Mouse (Mus musculus) heart, postnatal 0 days (tissue): ENCODE data around the gene Lpar3. TPM values are rescaled to one million over a fixed set of nuclear protein-coding genes. Genes with fewer than 3 reads are reported as not detected.
A peak's percentile ranks its signal among the peaks of the same experiment; 100 is the strongest.

Source experiments
- ATAC-seq: fragments of 200-750 bp; cut with Nextera tagmentation; 2 replicates; pipeline ENCODE4 v1.8.0; 2017; ENCODE audit warnings: low read depth, moderate number of reproducible peaks, moderate library complexity; ENCODE audit not compliant: insufficient read depth
- DNase-seq: peaks from one replicate; pipeline ENCODE4 v3.0.0-alpha.2; 2016; ENCODE audit warnings: low spot score
- H3K27ac ChIP-seq: fragments of 300-500 bp; sonication (generic); 2 replicates; pipeline ENCODE4 v1.5.1; 2014; ENCODE audit warnings: low read depth, mild to moderate bottlenecking
- H3K27me3 ChIP-seq: fragments of 300-500 bp; sonication (generic); 2 replicates; pipeline ENCODE4 v1.6.1; 2014; ENCODE audit warnings: low read length, mixed read lengths; ENCODE audit not compliant: control insufficient read depth, insufficient read depth
- H3K36me3 ChIP-seq: fragments of 300-500 bp; sonication (generic); replicated peaks from 2 replicates; pipeline ENCODE4 v1.6.1; 2014; ENCODE audit warnings: low read length, mixed read lengths; ENCODE audit not compliant: control insufficient read depth, insufficient read depth
- H3K4me1 ChIP-seq: fragments of 300-500 bp; sonication (generic); 2 replicates; pipeline ENCODE4 v1.6.1; 2014; ENCODE audit warnings: antibody characterized with exemption; ENCODE audit not compliant: control insufficient read depth, insufficient read depth
- H3K4me2 ChIP-seq: fragments of 300-500 bp; sonication (generic); 2 replicates; pipeline ENCODE4 v1.6.1; 2014; ENCODE audit warnings: low read depth, mild to moderate bottlenecking, low read length, moderate library complexity
- H3K4me3 ChIP-seq: fragments of 300-500 bp; sonication (generic); 2 replicates; pipeline ENCODE4 v1.5.1; 2014; ENCODE audit warnings: low read depth, low read length
- H3K9ac ChIP-seq: fragments of 300-500 bp; sonication (generic); replicated peaks from 2 replicates; pipeline ENCODE4 v1.6.1; 2014; ENCODE audit warnings: low read depth, low read length, mixed read lengths
- H3K9me3 ChIP-seq: fragments of 300-500 bp; sonication (generic); replicated peaks from 2 replicates; pipeline ENCODE4 v1.6.1; 2016; ENCODE audit warnings: low read length; ENCODE audit not compliant: control insufficient read depth
- CTCF ChIP-seq: IDR thresholded peaks from 2 replicates; pipeline ENCODE4 v1.5.1; 2016; ENCODE audit warnings: antibody characterized with exemption, control low read depth, low read depth
- EP300 ChIP-seq: IDR thresholded peaks from 2 replicates; pipeline ENCODE4 v1.6.1; 2016; ENCODE audit warnings: antibody characterized with exemption, low read depth
- WGBS: fragments of 180-500 bp; shearing (Covaris S2); extraction: QIAGEN DNeasy Blood & Tissue Kit; methylation state at CpG from one replicate; pipeline ENCODE4 v1.1.7; 2014; 5-methylcytosine and 5-hydroxymethylcytosine counted together
- polyA plus RNA-seq: library from polyadenylated mRNA; unstranded; fragments of >200 nt; fragmentation: Nextera tagmentation; extraction: Ambion mirVana; gene quantifications from 2 replicates; pipeline ENCODE4 v1.2.1, GENCODE M21; 2015
- total RNA-seq: library from RNA; depleted of rRNA; stranded (reverse); fragments of >200 nt; gene quantifications from 2 replicates; pipeline ENCODE4 v1.2.3, GENCODE M21; 2014; ENCODE audit warnings: low replicate concordance

Gene Lpar3
- total and polyA plus RNA-seq, 2 experiments from 2014 or later: 34.4 to 38.9 TPM

- Histone ChIP-seq H3K9me3 (no peaks in the 10 kb centered on the region), H3K36me3 (no peaks in the 10 kb centered on the region), H3K27ac (peak overlapping the region; percentile 87), H3K4me3 (no peak overlapping the region), H3K4me1 (peaks cover 58% of the 10 kb centered on the region), H3K9ac (no peak overlapping the region), H3K4me2 (no peak overlapping the region), H3K27me3 (no peaks in the 10 kb centered on the region)
- WGBS: 53% methylated on average over 11 of the region's 11 CpGs
- no peak for ATAC-seq
- peak; percentile 48 for DNase-seq
- TF ChIP-seq CTCF: peak; percentile 58
- no peak for TF ChIP-seq EP300
Measured at GRCm38 (mm10) chr3:146277456-146277855, 56.7 kb downstream of the Lpar3 start.

- H3K9ac ChIP-seq: no peak overlapping the region
- no peaks in the 10 kb centered on the region for H3K36me3 ChIP-seq
- H3K27ac ChIP-seq: peak overlapping the region; percentile 87
- 32% methylated on average over 13 of the region's 13 CpGs for WGBS
- no peaks in the 10 kb centered on the region for H3K27me3 ChIP-seq
- H3K4me1 ChIP-seq: peaks cover 55% of the 10 kb centered on the region
- peak; percentile 95 for ATAC-seq
- no peak overlapping the region for H3K4me3 ChIP-seq
- no peak overlapping the region for H3K4me2 ChIP-seq
- no peak for TF ChIP-seq CTCF
- peak; percentile 95 for TF ChIP-seq EP300
- DNase-seq: peak; percentile 90
- no peaks in the 10 kb centered on the region for H3K9me3 ChIP-seq
Measured at GRCm38 (mm10) chr3:146278195-146279140, 57.7 kb downstream of the Lpar3 start.

- 0 out of 2 replicates have a peak, but pooled peaks have one; percentile 30 for ATAC-seq
- peak overlapping the region; percentile 51 for H3K27ac ChIP-seq
- no peak for DNase-seq
- H3K36me3 ChIP-seq: 0 out of 2 replicates have a peak, but pooled peaks cover 2% of the 10 kb centered on the region
- H3K27me3 ChIP-seq: no peaks in the 10 kb centered on the region
- 30% methylated on average over 3 of the region's 3 CpGs for WGBS
- H3K9ac ChIP-seq: no peak overlapping the region
- H3K4me2 ChIP-seq: no peak overlapping the region
- no peak overlapping the region for H3K4me3 ChIP-seq
- peaks cover 40% of the 10 kb centered on the region for H3K4me1 ChIP-seq
- TF ChIP-seq EP300 (no peak), CTCF (no peak)
- no peaks in the 10 kb centered on the region for H3K9me3 ChIP-seq
Measured at GRCm38 (mm10) chr3:146283732-146284361, 63.1 kb downstream of the Lpar3 start.

GRCm38 (mm10) chr3:146286118-146286517, 65.4 kb downstream of the Lpar3 start:
- ATAC-seq (no peak), DNase-seq (no peak)
- Histone ChIP-seq H3K4me3 (no peak overlapping the region), H3K4me2 (no peak overlapping the region), H3K27me3 (no peaks in the 10 kb centered on the region), H3K9ac (no peak overlapping the region), H3K4me1 (peaks cover 24% of the 10 kb centered on the region), H3K27ac (no peak overlapping the region), H3K36me3 (0 out of 2 replicates have a peak, but pooled peaks cover 2% of the 10 kb centered on the region), H3K9me3 (no peaks in the 10 kb centered on the region)
- no peak for TF ChIP-seq EP300
- no peak for TF ChIP-seq CTCF
- WGBS: 38% methylated on average over 4 of the region's 4 CpGs

GRCm38 (mm10) chr3:146291928-146292327, 71.2 kb downstream of the Lpar3 start:
- H3K27me3 ChIP-seq: no peaks in the 10 kb centered on the region
- TF ChIP-seq CTCF (no peak), EP300 (no peak)
- H3K9me3 ChIP-seq: no peaks in the 10 kb centered on the region
- peaks cover 3% of the 10 kb centered on the region; the same call in 1 of the 2 replicates for H3K4me1 ChIP-seq
- no peak for DNase-seq
- H3K9ac ChIP-seq: no peak overlapping the region
- no peak overlapping the region for H3K4me3 ChIP-seq
- ATAC-seq: no peak
- H3K27ac ChIP-seq: no peak overlapping the region
- H3K36me3 ChIP-seq: no peaks in the 10 kb centered on the region
- 63% methylated on average over 3 of the region's 3 CpGs for WGBS
- no peak overlapping the region for H3K4me2 ChIP-seq
